Comparison of ENCODE assay signal across 19 mouse cellular contexts in the genomic region with DNA sequence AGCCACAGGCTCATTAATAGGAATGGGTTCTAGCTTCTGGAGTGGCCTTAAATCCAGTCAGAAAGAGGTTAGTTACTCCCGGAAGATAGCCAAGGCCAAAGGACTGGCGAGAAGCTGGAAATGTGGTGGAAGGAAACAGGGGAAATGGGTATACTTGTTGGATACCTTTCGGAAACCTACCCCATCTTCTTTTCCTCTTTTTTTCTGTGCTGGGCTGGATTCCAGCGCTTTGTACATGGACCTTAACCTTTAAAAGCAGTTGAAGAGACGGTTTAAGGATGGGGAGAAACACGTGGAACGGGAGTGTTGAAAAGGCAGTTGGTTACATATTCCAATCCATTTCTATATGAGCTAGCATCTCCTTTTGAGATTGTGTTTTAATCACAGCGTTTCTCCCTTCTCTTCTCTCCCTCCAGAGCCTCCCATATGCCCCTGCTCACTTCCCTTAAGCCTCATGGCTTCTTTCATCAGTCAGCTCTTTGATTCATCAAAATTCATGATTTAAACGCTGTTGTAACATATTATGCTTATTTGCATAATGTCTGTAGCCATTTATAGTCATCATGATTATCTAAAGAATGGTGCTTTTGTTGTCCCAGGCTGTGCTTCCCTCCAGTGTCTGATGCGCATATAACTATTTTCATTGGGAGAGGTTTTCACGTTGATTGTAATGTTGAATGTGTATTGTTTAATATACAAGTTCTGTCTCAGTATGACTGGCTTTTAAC. TPM values are rescaled to one million over a fixed set of nuclear protein-coding genes. Genes with fewer than 3 reads are reported as not detected.
DNase-seq lines count a peak whose midpoint lies in the region; ATAC-seq and TF ChIP-seq lines count a peak whose summit lies in the region.
"Had no signal": no experiment of that assay in that cellular context is flagged by ENCODE, and none has a peak within 500 bp of the region (broad histone marks: within the 10 kb centered on the region; RNA-seq: fewer than 3 reads in every experiment).

No protein-coding gene starts in this region.

- WGBS in forebrain, embryonic 13.5 days, result 71% methylated on average over 11 of the region's 11 CpGs
- WGBS in forebrain, embryonic 11.5 days, result 84% methylated on average over 10 of the region's 11 CpGs
- 88% methylated on average over 11 of the region's 11 CpGs for WGBS in kidney, embryonic 14.5 days
- WGBS in hindbrain, postnatal 0 days, result 67% methylated on average over 11 of the region's 11 CpGs
- WGBS in cerebellum, adult 2 months, result 76% methylated on average over 11 of the region's 11 CpGs

- H3K4me2 ChIP-seq in forebrain, embryonic 13.5 days, result no peak overlapping the region
- H3K4me2 ChIP-seq in forebrain, embryonic 11.5 days (ENCODE audit: low read depth, low read length, severe bottlenecking), result no peak overlapping the region
- no peak overlapping the region for H3K4me2 ChIP-seq in kidney, embryonic 14.5 days (replicated peaks; ENCODE audit: low read depth, low read length)
- no peak overlapping the region for H3K4me2 ChIP-seq in hindbrain, postnatal 0 days (ENCODE audit: low read depth, low read length)
- H3K4me2 ChIP-seq: limb, embryonic 12.5 days; neural tube, embryonic 12.5 days; stomach, embryonic 15.5 days had no signal

- peak; percentile 73 for ATAC-seq in forebrain, embryonic 13.5 days
- no peak for ATAC-seq in forebrain, embryonic 11.5 days (replicated peaks; ENCODE audit: low FRiP score)
- no peak for ATAC-seq in kidney, embryonic 14.5 days (ENCODE audit: low FRiP score, low TSS enrichment)
- ATAC-seq in G1E (ENCODE audit: extremely low read depth, insufficient number of reproducible peaks, low FRiP score, poor library complexity, severe bottlenecking), result no peak
- no peak for ATAC-seq in hindbrain, postnatal 0 days
- ATAC-seq: intestine, postnatal 0 days had no signal

- H3K9me3 ChIP-seq in forebrain, embryonic 13.5 days (replicated peaks), result no peaks in the 10 kb centered on the region
- no peaks in the 10 kb centered on the region for H3K9me3 ChIP-seq in forebrain, embryonic 11.5 days (ENCODE audit: control insufficient read depth, low read length)
- no peaks in the 10 kb centered on the region for H3K9me3 ChIP-seq in kidney, embryonic 14.5 days (ENCODE audit: control insufficient read depth, low read length)
- H3K9me3 ChIP-seq in G1E (replicated peaks), result no peaks in the 10 kb centered on the region
- H3K9me3 ChIP-seq in hindbrain, postnatal 0 days (ENCODE audit: low read length), result no peaks in the 10 kb centered on the region
- H3K9me3 ChIP-seq: limb, embryonic 12.5 days; neural tube, embryonic 12.5 days; stomach, embryonic 15.5 days had no signal

- H3K36me3 ChIP-seq in forebrain, embryonic 13.5 days (ENCODE audit: poor library complexity, severe bottlenecking), result no peaks in the 10 kb centered on the region
- H3K36me3 ChIP-seq in forebrain, embryonic 11.5 days (ENCODE audit: control insufficient read depth, insufficient read depth, low read length), result no peaks in the 10 kb centered on the region
- H3K36me3 ChIP-seq in kidney, embryonic 14.5 days (ENCODE audit: control insufficient read depth, insufficient read depth, low read length), result no peaks in the 10 kb centered on the region
- H3K36me3 ChIP-seq in G1E (replicated peaks), result peaks cover 57% of the 10 kb centered on the region
- no peaks in the 10 kb centered on the region for H3K36me3 ChIP-seq in hindbrain, postnatal 0 days (ENCODE audit: insufficient read depth, low read length)
- H3K36me3 ChIP-seq: limb, embryonic 12.5 days; neural tube, embryonic 12.5 days; stomach, embryonic 15.5 days had no signal

- H3K4me3 ChIP-seq in forebrain, embryonic 13.5 days, result no peak overlapping the region
- no peak overlapping the region for H3K4me3 ChIP-seq in forebrain, embryonic 11.5 days (ENCODE audit: low read depth, low read length)
- H3K4me3 ChIP-seq in kidney, embryonic 14.5 days (ENCODE audit: low read length), result no peak overlapping the region
- peak overlapping the region; percentile 40; the same call in 1 of the 2 replicates for H3K4me3 ChIP-seq in G1E (ENCODE audit: low read depth, low read length)
- H3K4me3 ChIP-seq in hindbrain, postnatal 0 days (ENCODE audit: low read length), result no peak overlapping the region
- no peak overlapping the region for H3K4me3 ChIP-seq in cerebellum, adult 2 months (replicated peaks; ENCODE audit: insufficient read depth, low read depth, low read length)
- H3K4me3 ChIP-seq: erythroblast, embryonic 14.5 days; gastrocnemius, adult 2 months; heart, adult 2 months; limb, embryonic 12.5 days; neural tube, embryonic 12.5 days; stomach, embryonic 15.5 days had no signal

- no peak overlapping the region for H3K9ac ChIP-seq in forebrain, embryonic 13.5 days
- no peak overlapping the region for H3K9ac ChIP-seq in forebrain, embryonic 11.5 days (ENCODE audit: low read length)
- H3K9ac ChIP-seq in kidney, embryonic 14.5 days (ENCODE audit: low read depth, low read length), result no peak overlapping the region
- no peak overlapping the region for H3K9ac ChIP-seq in hindbrain, postnatal 0 days (replicated peaks; ENCODE audit: low read length)
- H3K9ac ChIP-seq: limb, embryonic 12.5 days; neural tube, embryonic 12.5 days; stomach, embryonic 15.5 days had no signal

- TF ChIP-seq CTCF in G1E (IDR thresholded peaks at IDR 0.05; ENCODE audit: low read depth, low read length), result no peak
- TF ChIP-seq CTCF in hindbrain, postnatal 0 days (IDR thresholded peaks at IDR 0.05; ENCODE audit: low read depth), result peak; percentile 17; the same call in 1 of the 2 replicates
- TF ChIP-seq CTCF in cerebellum, adult 2 months (IDR thresholded peaks at IDR 0.05; ENCODE audit: borderline replicate concordance, insufficient read depth, low read depth, low read length), result no peak

- H3K27me3 ChIP-seq in forebrain, embryonic 13.5 days, result no peaks in the 10 kb centered on the region
- no peaks in the 10 kb centered on the region for H3K27me3 ChIP-seq in forebrain, embryonic 11.5 days (ENCODE audit: control insufficient read depth, insufficient read depth, low read length)
- no peaks in the 10 kb centered on the region for H3K27me3 ChIP-seq in kidney, embryonic 14.5 days (ENCODE audit: control insufficient read depth, insufficient read depth, low read length)
- no peaks in the 10 kb centered on the region for H3K27me3 ChIP-seq in G1E (ENCODE audit: insufficient read depth, low read length)
- H3K27me3 ChIP-seq in hindbrain, postnatal 0 days (ENCODE audit: insufficient read depth, low read length), result no peaks in the 10 kb centered on the region
- H3K27me3 ChIP-seq in cerebellum, adult 2 months (ENCODE audit: control insufficient read depth, insufficient read depth, low read length), result no peaks in the 10 kb centered on the region
- H3K27me3 ChIP-seq: limb, embryonic 12.5 days; neural tube, embryonic 12.5 days; stomach, embryonic 15.5 days had no signal

- TF ChIP-seq POLR2A in cerebellum, adult 2 months (IDR thresholded peaks at IDR 0.05; ENCODE audit: borderline replicate concordance, insufficient read depth, low read length), result no peak

- peak overlapping the region; percentile 46; the same call in 1 of the 2 replicates for H3K27ac ChIP-seq in forebrain, embryonic 13.5 days
- H3K27ac ChIP-seq in forebrain, embryonic 11.5 days (ENCODE audit: low read depth, low read length), result no peak overlapping the region
- no peak overlapping the region for H3K27ac ChIP-seq in kidney, embryonic 14.5 days (ENCODE audit: low read depth, low read length)
- no peak overlapping the region for H3K27ac ChIP-seq in hindbrain, postnatal 0 days
- no peak overlapping the region for H3K27ac ChIP-seq in cerebellum, adult 2 months (ENCODE audit: insufficient read depth, low read length)
- H3K27ac ChIP-seq: gastrocnemius, adult 2 months; heart, adult 2 months; limb, embryonic 12.5 days; neural tube, embryonic 12.5 days; stomach, embryonic 15.5 days had no signal

- peaks cover 23% of the 10 kb centered on the region for H3K4me1 ChIP-seq in forebrain, embryonic 13.5 days
- H3K4me1 ChIP-seq in forebrain, embryonic 11.5 days (replicated peaks; ENCODE audit: control insufficient read depth, insufficient read depth, low read length), result no peaks in the 10 kb centered on the region; the same call in 1 of the 2 replicates
- H3K4me1 ChIP-seq in kidney, embryonic 14.5 days (ENCODE audit: control insufficient read depth, insufficient read depth, low read length), result no peaks in the 10 kb centered on the region
- H3K4me1 ChIP-seq in G1E (ENCODE audit: insufficient read depth, low read depth, low read length), result peaks cover 84% of the 10 kb centered on the region
- peaks cover 8% of the 10 kb centered on the region for H3K4me1 ChIP-seq in hindbrain, postnatal 0 days (ENCODE audit: insufficient read depth, low read length)
- peaks cover 7% of the 10 kb centered on the region for H3K4me1 ChIP-seq in cerebellum, adult 2 months (ENCODE audit: control insufficient read depth, insufficient read depth, low read length)
- H3K4me1 ChIP-seq: limb, embryonic 12.5 days; stomach, embryonic 15.5 days had no signal

- DNase-seq in forebrain, embryonic 11.5 days (ENCODE audit: low spot score), result no peak
- DNase-seq in kidney, postnatal 25 days, result peak; percentile 57 to 65
- no peak for DNase-seq in G1E (ENCODE audit: low spot score)
- no peak for DNase-seq in hindbrain, postnatal 0 days (ENCODE audit: low spot score)
- DNase-seq in left cerebral cortex, adult 11 months (ENCODE audit: low spot score), result no peak
- no peak for DNase-seq in cerebellum, adult 2 months
- DNase-seq: adrenal gland, postnatal 10 days; cerebellum, postnatal 14 days; gastrocnemius, adult 2 months; heart, adult 2 months; heart, postnatal 14 days; thymus, postnatal 25 days had no signal

RNA-seq across cellular contexts. Expression of gene Bmp2k, which starts 18.5 kb away (rescaled TPM):
- polyA plus RNA-seq in forebrain, embryonic 13.5 days (2015; fragmentation: Nextera tagmentation; extraction: Ambion mirVana), result 7.6 and 9.3 TPM in 2 replicates
- polyA plus RNA-seq in forebrain, embryonic 11.5 days (2014; fragmentation: Nextera tagmentation; extraction: Ambion mirVana), result 9.0 and 10.2 TPM in 2 replicates
- 9.7 and 10.9 TPM in 2 replicates for polyA plus RNA-seq in kidney, embryonic 14.5 days (2014; fragmentation: Nextera tagmentation; extraction: Ambion mirVana)
- total RNA-seq in G1E (2014; fragmentation: Nextera tagmentation) (944 and 1,145 TPM in 2 replicates), G1E (2017) (341 and 380 TPM in 2 replicates)
- 51.6 and 52.6 TPM in 2 replicates for polyA plus RNA-seq in G1E (2012)
- total RNA-seq in hindbrain, postnatal 0 days (2014; rRNA removed), result 18.5 and 21.7 TPM in 2 replicates
- 10.3 and 10.5 TPM in 2 replicates for polyA plus RNA-seq in hindbrain, postnatal 0 days (2015; fragmentation: Nextera tagmentation; extraction: Ambion mirVana)
- polyA plus RNA-seq in cerebellum, adult 2 months (2012; rRNA removed), result 10.3 and 11.4 TPM in 2 replicates

Comparison
In these comparisons a context has a peak if more than half of its experiments do, and no peak if none do; other contexts are left out.
1. DNase-seq: peak in kidney, postnatal 25 days (2 of 2); none in forebrain, embryonic 11.5 days (single experiment), G1E (single experiment), hindbrain, postnatal 0 days (single experiment), left cerebral cortex, adult 11 months (single experiment) and cerebellum, adult 2 months (0 of 2).